Mouse (Mus musculus) forebrain, embryonic 14.5 days (tissue): ENCODE measurements around the gene 4931422A03Rik. TPM values are rescaled to one million over a fixed set of nuclear protein-coding genes. Genes with fewer than 3 reads are reported as not detected.
"Not testable (repeated sequence)": the region's sequence is repeated elsewhere in the genome, so short reads cannot be mapped to it uniquely, and the experiment has no call there.

Experiments used
- ATAC-seq: fragments of 200-750 bp; cut with Nextera tagmentation; 2 replicates; pipeline ENCODE4 v1.8.0; 2017; ENCODE audit warnings: mild to moderate bottlenecking, moderate library complexity
- DNase-seq: peaks from one replicate; pipeline ENCODE4 v3.0.0-alpha.2; 2015; ENCODE audit warnings: low spot score
- H3K27ac ChIP-seq: fragments of 300-500 bp; sonication (generic); 2 replicates; pipeline ENCODE4 v1.5.1; 2014; ENCODE audit warnings: low read depth, mild to moderate bottlenecking, control low read depth, low read length, moderate library complexity
- H3K27me3 ChIP-seq: fragments of 300-500 bp; sonication (generic); replicated peaks from 2 replicates; pipeline ENCODE4 v1.6.1; 2014; ENCODE audit warnings: low read length, control low read depth, mixed read lengths; ENCODE audit not compliant: control insufficient read depth, insufficient read depth
- H3K36me3 ChIP-seq: fragments of 300-500 bp; sonication (generic); 2 replicates; pipeline ENCODE4 v1.6.1; 2014; ENCODE audit warnings: low read length, control low read depth; ENCODE audit not compliant: control insufficient read depth, insufficient read depth
- H3K4me1 ChIP-seq: fragments of 300-500 bp; sonication (generic); 2 replicates; pipeline ENCODE4 v1.6.1; 2014; ENCODE audit warnings: antibody characterized with exemption, low read length, control low read depth; ENCODE audit not compliant: control insufficient read depth, insufficient read depth
- H3K4me2 ChIP-seq: fragments of 300-500 bp; sonication (generic); 2 replicates; pipeline ENCODE4 v1.6.1; 2014; ENCODE audit warnings: mild to moderate bottlenecking, control low read depth, low read length
- H3K4me3 ChIP-seq: fragments of 300-500 bp; sonication (generic); 2 replicates; pipeline ENCODE4 v1.5.1; 2014; ENCODE audit warnings: low read depth, low read length, control low read depth
- H3K9ac ChIP-seq: fragments of 300-500 bp; sonication (generic); 2 replicates; pipeline ENCODE4 v1.6.1; 2014; ENCODE audit warnings: mild to moderate bottlenecking, low read length, control low read depth, moderate library complexity
- H3K9me3 ChIP-seq: fragments of 300-500 bp; sonication (generic); replicated peaks from 2 replicates; pipeline ENCODE4 v1.6.1; 2016; ENCODE audit warnings: low read length, control low read depth, mixed read lengths; ENCODE audit not compliant: control insufficient read depth
- WGBS: fragments of 180-500 bp; shearing (Covaris S2); extraction: QIAGEN DNeasy Blood & Tissue Kit; methylation state at CpG from one replicate; pipeline ENCODE4 v1.1.7; 2014; 5-methylcytosine and 5-hydroxymethylcytosine counted together
- polyA plus RNA-seq: library from polyadenylated mRNA; unstranded; fragments of >200 nt; fragmentation: Nextera tagmentation; extraction: Ambion mirVana; gene quantifications from 2 replicates; pipeline ENCODE4 v1.2.1, GENCODE M21; 2014

4931422A03Rik gene
- polyA plus RNA-seq, 1 experiment from 2014 or later: 0.67 TPM

DNA sequence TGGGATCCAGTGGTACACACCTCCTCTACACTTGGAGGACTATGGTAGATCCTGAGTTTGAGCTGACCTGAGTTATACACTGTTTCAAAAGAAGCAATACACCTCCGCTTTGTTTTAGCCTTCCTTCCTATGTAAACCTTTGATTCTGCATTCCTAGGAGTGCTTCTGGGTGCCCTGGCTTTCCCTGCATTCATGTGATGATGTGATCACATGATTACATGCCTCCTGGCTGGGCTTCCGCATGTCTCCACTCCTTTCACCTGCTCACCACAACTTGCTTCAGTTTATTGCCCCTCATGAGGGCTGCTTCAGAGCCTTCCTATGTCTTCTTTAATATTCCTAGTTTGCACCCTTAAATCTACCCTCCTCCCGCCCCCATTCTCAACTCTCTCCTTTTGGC lies 3.9 kb upstream of the 4931422A03Rik start:
- Histone ChIP-seq H3K4me1 (peaks cover 14% of the 10 kb centered on the region), H3K4me3 (no peak overlapping the region), H3K9ac (no peak overlapping the region), H3K36me3 (peaks cover 25% of the 10 kb centered on the region), H3K27ac (no peak overlapping the region), H3K4me2 (no peak overlapping the region), H3K27me3 (no peaks in the 10 kb centered on the region), H3K9me3 (no peaks in the 10 kb centered on the region)
- no peak for DNase-seq
- 83% methylated on average over 3 of the region's 3 CpGs for WGBS
- ATAC-seq: no peak

DNA sequence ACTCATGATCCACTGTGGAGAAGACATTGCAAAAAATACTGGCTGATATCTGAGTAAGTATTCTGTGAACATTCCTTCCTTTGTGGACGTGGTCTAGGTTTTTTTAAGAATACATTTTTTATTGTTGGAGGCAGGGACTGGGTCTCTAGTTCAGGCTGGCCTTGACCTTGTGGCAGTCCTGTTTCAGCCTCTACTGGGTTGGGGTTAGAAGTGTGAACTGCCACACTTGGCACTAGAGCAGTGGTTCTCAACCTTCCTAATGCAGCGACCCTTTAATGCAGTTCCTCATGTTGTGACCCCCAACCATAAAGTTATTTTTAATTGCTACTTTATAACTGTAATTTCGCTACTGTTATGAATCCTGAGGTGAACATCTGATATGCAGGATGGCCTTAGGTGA lies 2.2 kb upstream of the 4931422A03Rik start:
- 86% methylated on average over 3 of the region's 3 CpGs for WGBS

DNA sequence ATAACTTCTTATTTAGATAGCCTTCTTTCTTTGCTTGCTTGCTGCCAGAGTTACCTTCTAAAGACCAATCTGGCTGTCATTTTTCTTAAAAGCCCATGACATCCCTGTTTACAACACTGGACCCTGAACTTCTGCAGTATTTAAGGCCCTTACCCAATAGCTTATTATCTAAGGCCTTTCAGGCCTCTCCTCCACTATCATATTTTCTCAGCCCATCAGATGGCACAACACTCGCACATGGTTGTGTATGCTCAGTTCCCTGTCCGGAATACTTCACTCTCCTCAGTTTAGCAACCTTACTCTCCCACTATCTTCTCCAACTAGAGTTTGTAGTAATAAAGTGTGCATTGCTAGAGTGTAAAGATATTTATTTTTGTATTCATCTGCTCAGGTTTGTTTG lies 913 bp upstream of the 4931422A03Rik start:
- H3K27ac ChIP-seq: no peak overlapping the region
- H3K27me3 ChIP-seq: no peaks in the 10 kb centered on the region
- H3K4me1 ChIP-seq: peaks cover 14% of the 10 kb centered on the region
- H3K36me3 ChIP-seq: peaks cover 12% of the 10 kb centered on the region
- ATAC-seq (no peak), DNase-seq (no peak)
- H3K9ac ChIP-seq: no peak overlapping the region
- H3K9me3 ChIP-seq: no peaks in the 10 kb centered on the region
- H3K4me3 ChIP-seq: peak overlapping the region; percentile 85; the same call in 1 of the 2 replicates
- peak overlapping the region; percentile 84 for H3K4me2 ChIP-seq
- WGBS: 76% methylated on average over 2 of the region's 2 CpGs

More for the DNA sequence above, 2.2 kb upstream of the 4931422A03Rik start:
- H3K36me3 ChIP-seq: peaks cover 14% of the 10 kb centered on the region
- no peak for DNase-seq
- no peak overlapping the region for H3K27ac ChIP-seq
- no peak for ATAC-seq
- peaks cover 14% of the 10 kb centered on the region for H3K4me1 ChIP-seq
- no peak overlapping the region for H3K4me2 ChIP-seq
- H3K27me3 ChIP-seq: no peaks in the 10 kb centered on the region
- H3K9ac ChIP-seq: no peak overlapping the region
- H3K9me3 ChIP-seq: no peaks in the 10 kb centered on the region
- no peak overlapping the region for H3K4me3 ChIP-seq

DNA sequence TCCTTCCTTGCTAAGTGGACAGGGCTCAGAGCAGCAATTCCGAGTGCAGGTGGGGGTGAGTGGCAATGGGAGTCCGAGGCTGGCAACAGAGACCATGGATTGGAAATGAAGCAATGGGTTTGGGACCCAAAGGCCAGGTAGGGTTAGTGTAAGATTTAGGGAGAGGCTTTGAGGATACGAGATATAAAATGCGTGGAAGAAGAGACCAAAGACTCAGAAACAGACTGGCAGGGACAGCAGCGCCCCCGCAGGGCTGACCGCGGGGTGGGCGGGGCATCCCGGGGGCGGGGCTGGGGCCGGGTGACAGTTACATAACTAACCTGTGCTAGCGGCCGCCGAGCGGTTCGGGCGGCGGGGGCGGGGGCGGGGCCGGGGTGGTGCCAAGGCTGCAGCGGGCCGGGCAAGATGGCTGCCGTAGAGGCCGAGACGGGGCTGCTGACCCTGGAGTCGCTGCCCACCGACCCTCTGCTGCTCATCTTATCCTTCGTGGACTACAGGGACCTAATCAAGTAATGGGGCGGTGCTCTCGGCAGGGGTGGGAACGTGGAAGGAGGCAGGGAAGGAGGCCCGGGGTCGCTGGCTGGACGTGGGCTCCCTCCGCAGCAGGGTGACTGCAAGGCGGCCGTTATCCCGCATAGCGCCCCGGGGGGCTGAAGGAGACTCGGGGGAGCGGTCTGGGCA lies 563 bp downstream of the 4931422A03Rik start, which contains the start of gene Fbxo3:
Fbxo3 (plus strand) TSS at position 264 of the 681 bp plus-strand sequence.
- peak; percentile 76 for DNase-seq
- Histone ChIP-seq H3K9ac (peak within 1 kb of the TSS; percentile 93), H3K27me3 (no peaks in the 10 kb centered on the region), H3K4me3 (peak within 1 kb of the TSS; percentile 85), H3K36me3 (peaks cover 6% of the 10 kb centered on the region; the same call in 1 of the 2 replicates), H3K27ac (peak within 1 kb of the TSS; percentile 39; the same call in 1 of the 2 replicates), H3K4me2 (peak within 1 kb of the TSS; percentile 84), H3K9me3 (no peaks in the 10 kb centered on the region), H3K4me1 (peaks cover 14% of the 10 kb centered on the region)
- ATAC-seq: peak; percentile 98
- under 1% methylated on average over 34 of the region's 44 CpGs for WGBS

DNA sequence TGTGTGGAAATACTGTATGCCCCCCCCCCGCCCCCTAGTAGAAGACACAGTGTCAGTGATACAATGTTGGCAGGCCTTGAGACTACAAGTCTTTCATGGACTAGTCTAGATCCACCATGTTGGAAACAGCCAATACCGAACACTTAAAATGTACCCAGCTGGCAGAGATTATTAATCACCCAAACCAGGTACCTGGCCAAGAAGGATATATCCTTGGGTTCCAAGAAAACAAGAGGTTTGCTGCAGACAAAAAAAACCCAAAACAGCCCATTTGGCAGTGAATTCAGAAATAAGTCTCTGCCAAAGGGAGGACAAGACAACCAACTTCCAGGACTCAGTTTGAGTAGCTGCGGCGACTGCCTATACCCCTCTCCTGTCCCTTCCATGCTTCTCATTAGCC lies 3.5 kb downstream of the 4931422A03Rik start:
- peaks cover 11% of the 10 kb centered on the region for H3K4me1 ChIP-seq
- 94% methylated on average over 4 of the region's 4 CpGs for WGBS
- no peak for DNase-seq
- H3K27ac ChIP-seq: no peak overlapping the region
- ATAC-seq: no peak
- H3K4me2 ChIP-seq: no peak overlapping the region
- no peak overlapping the region for H3K4me3 ChIP-seq
- H3K36me3 ChIP-seq: no peaks in the 10 kb centered on the region
- H3K27me3 ChIP-seq: no peaks in the 10 kb centered on the region
- no peak overlapping the region for H3K9ac ChIP-seq
- H3K9me3 ChIP-seq: no peaks in the 10 kb centered on the region

DNA sequence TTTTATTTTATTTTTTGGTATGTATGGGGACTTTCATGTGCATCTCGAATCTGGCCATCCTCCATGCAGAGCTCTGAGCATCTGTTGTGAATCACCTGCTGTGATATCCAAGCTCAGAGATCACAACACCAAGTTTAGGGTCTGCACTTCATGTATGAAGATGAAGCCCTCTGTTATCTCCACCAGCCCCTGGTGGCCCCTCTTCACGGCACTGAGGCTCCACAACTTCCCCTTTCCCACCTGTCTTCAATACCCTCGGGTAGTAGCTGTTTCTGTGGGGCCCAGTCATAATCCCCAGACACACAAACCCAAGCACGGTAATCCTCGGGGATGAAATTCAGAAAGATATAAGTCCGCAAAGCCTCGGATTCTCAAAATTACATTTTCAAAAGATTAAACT lies 5.1 kb downstream of the 4931422A03Rik start:
- DNase-seq (no peak), ATAC-seq (no peak)
- H3K27ac ChIP-seq: no peak overlapping the region
- no peaks in the 10 kb centered on the region for H3K27me3 ChIP-seq
- no peak overlapping the region for H3K4me3 ChIP-seq
- no peaks in the 10 kb centered on the region for H3K9me3 ChIP-seq
- H3K4me1 ChIP-seq: no peaks in the 10 kb centered on the region; the same call in 1 of the 2 replicates
- WGBS: 83% methylated on average over 7 of the region's 7 CpGs
- H3K4me2 ChIP-seq: no peak overlapping the region
- no peaks in the 10 kb centered on the region for H3K36me3 ChIP-seq
- no peak overlapping the region for H3K9ac ChIP-seq

DNA sequence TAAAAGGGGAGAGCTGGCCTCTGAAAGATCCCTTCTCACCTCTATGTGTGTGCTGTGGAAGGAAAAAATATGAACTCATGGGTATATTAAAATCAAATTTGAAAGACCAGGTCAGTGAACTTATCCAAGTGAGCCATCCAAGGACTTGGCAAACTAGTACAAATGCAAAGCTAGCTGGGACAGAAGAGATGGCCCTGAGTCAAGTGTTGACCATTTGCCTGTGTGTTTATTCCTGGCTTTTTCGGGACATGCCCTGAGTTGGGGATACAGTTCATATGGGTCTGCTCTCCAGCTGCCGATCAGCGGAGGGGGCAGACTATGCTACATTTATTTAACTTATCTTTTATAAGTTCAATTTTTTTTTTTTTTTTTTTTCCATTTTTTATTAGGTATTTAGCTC lies 19.3 kb downstream of the 4931422A03Rik start:
- H3K36me3 ChIP-seq, H3K9me3 ChIP-seq, H3K4me1 ChIP-seq, H3K9ac ChIP-seq, H3K27me3 ChIP-seq, H3K4me3 ChIP-seq, H3K27ac ChIP-seq, ATAC-seq, H3K4me2 ChIP-seq, DNase-seq: not testable (repeated sequence)
- WGBS: 96% methylated on average over 3 of the region's 3 CpGs

DNA sequence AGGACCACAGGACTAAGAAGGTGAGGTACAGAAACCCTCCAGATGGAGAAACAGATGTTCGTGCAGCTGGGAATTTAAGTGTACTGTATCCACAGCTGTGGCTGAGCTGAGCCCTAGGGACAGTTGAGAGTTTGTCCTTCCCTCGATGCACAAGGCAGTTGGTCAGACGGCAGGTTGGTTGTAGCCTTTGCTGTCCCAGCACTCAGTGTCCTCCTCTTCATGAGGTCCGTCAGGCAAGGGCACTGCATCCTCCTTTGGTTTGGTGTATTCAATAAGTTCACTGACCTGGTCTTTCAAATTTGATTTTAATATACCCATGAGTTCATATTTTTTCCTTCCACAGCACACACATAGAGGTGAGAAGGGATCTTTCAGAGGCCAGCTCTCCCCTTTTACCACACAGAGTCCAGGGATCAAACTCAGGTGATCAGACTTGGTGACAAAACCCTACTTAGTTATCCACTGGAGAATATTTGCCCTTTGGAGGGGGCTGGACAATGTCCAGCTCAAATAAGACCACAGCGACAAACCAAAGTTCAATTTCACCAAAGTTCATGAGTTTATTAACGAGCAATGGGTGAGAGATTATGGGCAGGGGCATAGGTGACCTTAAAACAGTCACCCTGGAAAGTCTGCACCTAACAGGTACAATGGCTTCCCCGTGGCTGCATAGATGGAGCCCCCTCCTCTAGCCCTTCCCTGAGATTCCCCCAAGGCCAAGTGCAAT lies 20.2 kb downstream of the 4931422A03Rik start:
- ATAC-seq (no peak), DNase-seq (no peak)
- Histone ChIP-seq H3K27me3 (no peaks in the 10 kb centered on the region), H3K27ac (no peak overlapping the region), H3K4me1 (no peaks in the 10 kb centered on the region), H3K9ac (no peak overlapping the region), H3K4me3 (no peak overlapping the region), H3K36me3 (no peaks in the 10 kb centered on the region), H3K9me3 (no peaks in the 10 kb centered on the region), H3K4me2 (no peak overlapping the region)
- 86% methylated on average over 7 of the region's 7 CpGs for WGBS
